Mouse (Mus musculus) lung, postnatal 4 days (tissue): ENCODE data around the gene Dnajb3.

Experiments
- DNase-seq, 2 experiments: peaks; one replicate each; pipeline ENCODE4 v3.0.0; 2021

Dnajb3 gene

DNA sequence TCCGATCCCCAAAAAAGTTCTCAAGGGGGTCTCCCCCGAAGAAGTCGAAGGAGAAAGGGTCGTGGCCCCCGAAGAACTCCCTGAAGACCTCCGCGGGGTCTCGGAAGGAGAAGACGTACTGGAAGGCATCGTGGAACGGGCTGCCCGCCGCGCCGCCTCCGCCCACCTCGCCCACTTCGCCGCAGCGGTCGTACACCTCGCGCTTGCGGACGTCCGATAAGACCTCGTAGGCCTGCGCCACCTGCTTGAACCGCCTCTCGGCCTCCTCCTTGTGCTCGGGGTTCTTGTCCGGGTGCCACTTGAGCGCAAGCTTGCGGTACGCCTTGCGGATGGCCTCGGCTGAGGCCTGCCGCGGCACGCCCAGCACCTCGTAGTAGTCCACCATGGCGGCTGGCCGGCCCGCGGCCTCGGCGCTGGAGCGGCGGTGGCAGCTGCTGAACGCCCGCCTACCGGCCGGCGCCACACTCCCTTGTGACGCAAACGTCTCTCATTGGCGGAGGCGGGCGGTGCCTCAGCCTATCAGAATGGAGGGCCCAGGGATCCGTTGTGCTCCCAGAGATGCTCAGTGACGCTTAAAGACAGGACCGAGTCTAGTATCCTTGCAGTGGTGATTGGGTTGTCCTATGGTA is at the start of gene Dnajb3:
Dnajb3 (minus strand) TSS at position 489 of the 629 bp plus-strand sequence.
- peak; percentile 83 to 87 for DNase-seq

DNA sequence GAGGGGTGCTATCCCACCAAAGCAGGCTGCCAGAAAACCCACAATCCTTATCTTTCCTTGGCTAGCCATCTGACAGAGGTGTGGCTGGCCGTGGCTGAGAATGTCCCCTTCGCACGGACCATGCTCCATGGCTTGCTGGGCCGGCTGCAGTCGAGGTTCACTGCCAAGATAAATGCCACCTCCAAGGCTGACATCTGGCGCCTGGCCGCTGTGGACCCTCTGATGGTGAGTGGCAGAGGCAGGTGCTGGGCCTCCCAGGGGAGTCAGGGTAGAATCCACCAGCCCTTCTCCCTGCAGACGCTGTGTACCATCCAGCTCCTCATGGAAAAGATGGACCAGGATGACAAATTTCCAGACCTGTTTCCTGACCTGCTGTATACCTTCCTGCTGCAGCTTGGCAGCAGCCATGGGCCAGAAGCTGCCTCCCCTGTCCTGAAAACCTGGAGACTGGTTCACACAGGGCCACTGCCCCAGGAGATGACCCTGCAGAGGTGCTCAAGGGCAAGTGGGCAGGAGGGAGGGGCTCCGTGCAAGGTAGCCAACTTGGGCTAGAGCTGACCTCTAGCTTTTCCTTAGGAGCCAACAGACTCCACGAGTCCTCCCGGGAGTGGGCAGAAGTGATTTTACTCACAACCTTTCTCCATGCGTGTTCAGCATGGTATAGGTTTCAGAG is 49.3 kb upstream of the Dnajb3 start:
- DNase-seq: peak in 1 of 2 experiments; percentile 62

DNA sequence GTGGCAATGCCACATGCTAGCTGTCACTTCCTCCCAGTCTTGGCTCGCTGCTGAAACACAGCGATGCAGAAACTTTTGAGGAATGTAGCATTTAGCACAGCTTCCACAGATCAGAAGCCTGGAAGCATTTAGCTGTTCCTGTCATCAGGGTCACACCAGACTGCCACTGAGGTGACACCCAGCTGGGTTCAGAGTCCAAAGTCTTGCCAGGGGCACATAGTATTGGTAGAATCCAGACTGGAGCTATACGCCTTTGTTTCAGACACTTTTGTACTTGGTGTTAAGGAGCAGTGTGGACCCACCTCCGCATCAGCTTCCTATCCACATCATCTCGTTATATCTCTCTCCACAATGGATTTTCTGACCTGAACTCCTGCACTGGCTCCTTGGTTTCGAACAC is 48.0 kb upstream of the Dnajb3 start:
- no peak for DNase-seq

DNA sequence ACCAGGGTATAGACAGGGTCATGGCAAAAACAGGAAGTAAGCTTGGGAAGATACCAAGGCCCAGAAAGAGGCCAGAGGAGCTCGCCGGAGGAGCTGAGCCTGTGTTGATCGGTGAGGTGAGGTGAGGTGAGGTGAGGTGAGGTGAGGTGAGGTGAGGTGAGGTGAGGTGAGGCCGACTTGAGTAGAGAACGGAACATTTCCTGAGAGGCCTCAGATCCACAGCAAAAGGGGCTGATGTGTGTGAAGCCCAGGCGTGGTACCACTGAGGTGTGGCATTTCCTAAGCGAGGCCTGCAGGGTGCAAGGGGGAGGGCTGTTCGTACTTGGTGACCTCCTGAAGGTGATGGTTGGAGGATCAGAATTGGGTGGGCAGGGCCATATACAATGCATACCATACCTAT is 47.5 kb upstream of the Dnajb3 start:
- no peak for DNase-seq

DNA sequence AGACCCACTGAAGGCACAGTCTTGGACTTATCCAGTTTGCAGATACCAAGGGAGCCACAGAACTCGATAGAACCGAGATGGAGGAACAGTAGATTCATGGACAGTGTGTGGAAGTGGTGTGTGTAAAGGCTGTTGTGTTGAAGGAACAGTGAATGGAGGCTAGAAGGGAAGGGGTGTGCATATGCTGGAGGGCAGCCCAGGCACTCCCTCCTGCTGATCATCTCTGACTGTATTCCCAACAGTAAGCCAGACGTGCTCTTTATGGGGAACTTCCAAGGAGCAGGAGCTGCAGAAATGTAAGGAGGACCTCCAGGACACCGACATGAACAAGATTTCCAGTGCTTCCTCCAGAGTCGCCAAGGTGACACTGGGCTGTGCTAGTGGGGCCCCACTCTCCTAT is 44.4 kb upstream of the Dnajb3 start:
- DNase-seq: no peak

DNA sequence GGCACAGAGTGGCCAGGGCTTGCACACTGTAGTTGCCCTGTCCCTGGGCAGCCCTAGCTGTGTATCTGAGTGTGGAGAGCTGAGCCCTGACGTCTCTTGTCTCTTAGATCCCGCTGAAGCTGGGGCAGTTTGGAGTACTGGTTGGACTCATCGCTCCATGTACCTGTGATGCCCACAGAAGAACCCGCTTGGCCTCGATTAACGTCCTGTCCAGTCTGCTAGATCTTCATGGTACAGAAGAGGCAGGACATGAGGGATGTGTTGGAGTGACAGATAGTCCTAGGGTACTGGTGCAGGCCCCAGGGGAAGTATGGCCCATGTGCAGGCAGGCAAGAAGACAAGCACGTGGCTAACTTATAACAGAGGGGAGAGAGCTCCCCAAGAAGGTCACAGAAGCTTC is 44.0 kb upstream of the Dnajb3 start:
- DNase-seq: peak in 1 of 2 experiments; percentile 41

DNA sequence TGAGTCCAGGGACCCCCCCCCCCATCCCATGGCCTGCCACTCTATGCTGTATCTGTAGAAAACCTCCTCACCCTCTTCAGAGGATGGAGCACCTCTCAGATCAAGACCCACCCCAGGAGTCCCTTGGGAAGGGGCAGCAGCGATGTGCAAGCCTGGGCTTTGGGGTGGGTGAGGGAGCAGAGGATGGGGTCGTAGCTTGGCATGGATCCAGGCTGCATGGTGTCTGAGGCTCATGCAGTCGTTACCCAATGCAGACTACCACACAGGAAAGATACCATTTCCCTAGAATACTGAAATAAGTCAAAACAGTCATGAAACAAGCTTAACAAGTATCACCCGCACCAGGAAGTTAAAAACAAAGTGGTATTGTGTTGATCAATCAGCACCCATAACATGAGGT is 43.1 kb upstream of the Dnajb3 start:
- DNase-seq: peak in 1 of 2 experiments; percentile 31

DNA sequence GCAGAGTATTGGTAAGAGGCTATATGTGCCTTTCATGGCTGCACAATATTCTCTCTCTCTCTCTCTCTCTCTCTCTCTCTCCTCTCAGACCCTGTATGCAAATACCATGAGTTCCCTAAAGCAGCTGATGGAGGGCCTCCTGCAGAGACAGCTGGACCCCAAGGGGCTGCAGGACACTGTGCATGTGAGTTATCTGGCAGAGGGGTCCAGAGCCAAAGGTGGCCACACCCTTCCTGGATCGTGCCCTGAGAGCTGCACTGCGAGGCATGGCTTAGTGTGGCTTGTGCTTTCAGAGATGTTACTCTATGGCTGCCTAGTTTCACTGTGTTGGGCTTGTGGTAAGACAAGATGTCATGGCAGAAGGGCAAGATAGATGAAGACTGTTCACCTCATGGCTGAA is 42.1 kb upstream of the Dnajb3 start:
- DNase-seq: peak in 1 of 2 experiments; percentile 43

DNA sequence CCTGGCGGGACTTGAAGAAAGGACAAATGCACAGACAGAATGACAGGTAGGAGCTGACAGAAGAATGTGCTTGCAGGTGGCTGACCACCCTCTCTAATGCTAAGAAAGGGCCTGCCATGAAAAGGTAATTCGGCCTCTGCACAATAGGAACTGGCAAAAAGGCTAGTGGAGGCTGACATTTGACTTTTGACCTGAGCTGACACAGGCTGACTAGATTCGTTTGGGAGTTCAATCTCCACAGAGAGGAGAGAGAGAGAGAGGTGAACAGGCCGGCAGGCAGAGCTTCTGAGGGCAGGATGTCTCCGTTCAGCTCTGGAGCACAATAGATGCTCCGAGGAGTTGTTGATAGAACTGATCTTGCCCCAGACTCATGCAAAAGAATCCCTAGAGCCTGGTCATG is 40.8 kb upstream of the Dnajb3 start:
- peak in 1 of 2 experiments; percentile 23 for DNase-seq

DNA sequence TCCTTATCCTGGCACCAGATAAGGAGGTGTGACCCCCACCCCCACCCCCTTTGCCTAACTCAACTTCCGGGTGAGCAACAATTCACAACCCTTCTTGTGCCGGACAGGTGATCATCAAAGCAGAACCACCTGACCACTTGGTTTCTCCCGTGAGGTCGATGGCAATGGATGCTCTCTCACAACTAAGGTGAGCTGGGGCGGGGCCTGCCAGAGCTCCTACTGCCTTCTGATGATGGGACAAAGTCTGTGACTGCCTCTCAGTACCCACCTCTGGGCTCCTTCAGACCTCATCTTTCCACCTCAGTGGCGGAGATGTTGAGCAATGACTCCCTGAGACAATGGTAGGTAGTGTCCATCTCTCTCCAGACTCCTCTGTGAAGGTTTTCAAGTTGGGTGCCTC is 40.3 kb upstream of the Dnajb3 start:
- peak in 1 of 2 experiments; percentile 40 for DNase-seq

DNA sequence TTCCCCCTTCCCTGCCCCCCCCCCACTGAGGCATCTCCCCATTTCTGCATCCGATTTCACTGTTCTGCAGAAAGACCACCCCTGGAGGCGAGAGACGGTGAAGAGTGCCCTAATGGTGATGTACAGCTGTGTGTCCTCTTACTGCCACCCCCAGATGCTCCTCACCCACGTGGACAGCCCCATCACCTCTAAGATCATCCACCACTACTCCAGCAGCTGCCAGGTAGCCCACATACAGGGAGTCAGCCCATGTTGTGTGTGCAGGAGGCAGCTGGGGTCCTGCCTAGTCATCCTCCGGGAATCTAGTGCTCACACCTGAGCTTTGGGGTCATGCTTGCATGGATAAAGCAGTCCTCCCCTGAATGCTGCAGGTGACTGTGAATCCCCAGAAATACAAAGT is 38.3 kb upstream of the Dnajb3 start:
- DNase-seq: peak in 1 of 2 experiments; percentile 38

DNA sequence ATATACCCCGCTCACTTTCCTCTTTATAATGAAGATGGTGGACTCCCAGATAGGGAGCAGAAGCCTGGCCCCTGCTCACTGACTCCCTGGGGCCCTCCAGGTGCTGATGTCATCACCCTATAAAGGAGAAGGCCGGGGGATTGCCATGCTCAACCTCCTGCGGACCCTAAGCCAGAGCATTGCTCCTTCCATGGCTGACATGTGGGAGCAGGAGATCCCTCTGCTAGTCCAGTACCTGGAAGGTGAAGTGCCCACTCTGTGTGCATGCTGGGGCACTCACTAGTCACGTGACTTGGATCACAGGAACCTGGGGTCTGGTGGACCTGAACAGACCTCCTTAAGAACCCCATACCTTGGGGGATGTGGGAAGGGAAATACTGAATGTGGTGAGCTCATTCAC is 35.0 kb upstream of the Dnajb3 start:
- peak in 1 of 2 experiments; percentile 43 for DNase-seq

DNA sequence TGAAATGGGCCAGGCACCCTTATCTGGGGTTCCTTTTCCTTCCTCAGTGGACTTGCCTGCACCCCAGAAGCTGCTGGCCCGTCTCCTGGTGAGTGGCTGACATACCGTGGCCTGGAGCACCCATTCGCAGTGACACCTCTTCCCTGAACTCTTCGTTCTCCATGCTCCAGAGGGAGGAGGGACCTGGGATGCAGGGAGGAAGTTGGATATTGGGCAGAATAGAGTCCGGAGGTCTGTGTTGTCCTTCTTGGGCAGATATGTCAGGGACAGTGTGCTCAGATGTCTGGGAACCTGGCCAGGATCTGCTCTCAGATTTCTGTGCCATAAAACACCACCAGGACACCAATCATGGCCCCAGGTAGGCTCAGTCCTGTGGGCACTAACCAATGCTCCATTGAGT is 34.5 kb upstream of the Dnajb3 start:
- DNase-seq: peak in 1 of 2 experiments; percentile 25

DNA sequence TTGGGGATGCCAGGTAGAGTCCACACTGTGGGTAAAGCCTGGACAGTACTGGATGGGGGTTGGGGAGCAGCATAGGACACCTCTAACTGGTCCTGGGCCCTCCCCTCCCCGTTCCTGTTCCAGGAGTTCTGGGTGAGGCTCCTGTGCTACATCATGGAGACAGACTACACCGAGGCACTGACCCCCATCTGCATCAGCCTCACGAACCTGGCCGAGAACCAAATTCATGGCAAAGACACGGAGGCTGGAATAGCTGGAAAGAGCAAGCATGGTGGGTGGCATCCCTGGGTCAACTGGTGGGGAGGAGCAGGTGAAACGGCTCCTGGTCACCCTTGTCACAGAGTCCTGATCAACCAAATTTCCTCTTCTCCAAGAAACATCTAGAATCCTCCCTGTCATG is 33.2 kb upstream of the Dnajb3 start:
- peak in 1 of 2 experiments; percentile 51 for DNase-seq

DNA sequence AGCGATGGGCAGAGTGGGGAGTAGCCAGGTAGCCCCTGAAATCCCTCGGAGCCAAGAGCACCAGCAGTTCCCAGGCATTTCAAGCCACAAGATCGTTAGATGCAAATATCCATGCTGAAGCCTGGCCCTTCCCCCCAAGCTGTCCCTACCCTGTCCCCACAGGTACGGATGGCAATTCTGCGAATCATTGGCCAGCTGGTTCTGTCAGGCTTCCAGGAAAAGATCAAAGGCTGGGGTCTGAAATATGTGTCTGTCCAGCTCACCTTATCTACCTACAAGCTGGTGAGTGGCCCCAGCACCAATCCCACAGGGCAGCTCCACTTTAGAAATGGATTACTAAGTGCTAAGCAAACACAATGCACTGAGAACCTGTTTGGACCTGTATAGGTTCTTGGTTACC is 31.7 kb upstream of the Dnajb3 start:
- peak in 1 of 2 experiments; percentile 62 for DNase-seq

DNA sequence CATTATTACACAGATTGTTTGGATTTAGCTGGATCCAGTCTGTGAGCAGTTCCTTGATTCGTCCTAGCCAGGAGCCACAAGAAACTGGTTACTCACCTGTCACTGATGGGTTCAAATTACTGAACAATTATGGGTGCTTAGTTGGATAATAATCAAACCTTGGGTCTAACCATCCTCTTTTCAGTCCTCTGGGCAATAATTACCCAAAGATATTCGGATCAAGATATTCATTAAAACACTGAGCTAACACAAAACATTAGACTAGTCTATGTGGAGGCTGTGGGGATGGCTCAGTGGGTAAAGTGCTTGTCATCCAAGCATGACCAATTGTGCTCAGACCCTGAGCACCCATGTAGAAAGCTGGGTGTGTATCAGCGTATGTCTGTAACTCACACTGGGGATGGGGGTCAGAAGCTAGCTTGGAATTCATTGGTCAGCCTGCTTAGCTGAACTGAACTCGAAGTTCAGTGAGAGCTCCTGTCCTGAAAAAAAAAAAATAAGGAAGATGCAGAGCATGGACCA is 30.4 kb upstream of the Dnajb3 start:
- peak in 1 of 2 experiments; percentile 16 for DNase-seq

DNA sequence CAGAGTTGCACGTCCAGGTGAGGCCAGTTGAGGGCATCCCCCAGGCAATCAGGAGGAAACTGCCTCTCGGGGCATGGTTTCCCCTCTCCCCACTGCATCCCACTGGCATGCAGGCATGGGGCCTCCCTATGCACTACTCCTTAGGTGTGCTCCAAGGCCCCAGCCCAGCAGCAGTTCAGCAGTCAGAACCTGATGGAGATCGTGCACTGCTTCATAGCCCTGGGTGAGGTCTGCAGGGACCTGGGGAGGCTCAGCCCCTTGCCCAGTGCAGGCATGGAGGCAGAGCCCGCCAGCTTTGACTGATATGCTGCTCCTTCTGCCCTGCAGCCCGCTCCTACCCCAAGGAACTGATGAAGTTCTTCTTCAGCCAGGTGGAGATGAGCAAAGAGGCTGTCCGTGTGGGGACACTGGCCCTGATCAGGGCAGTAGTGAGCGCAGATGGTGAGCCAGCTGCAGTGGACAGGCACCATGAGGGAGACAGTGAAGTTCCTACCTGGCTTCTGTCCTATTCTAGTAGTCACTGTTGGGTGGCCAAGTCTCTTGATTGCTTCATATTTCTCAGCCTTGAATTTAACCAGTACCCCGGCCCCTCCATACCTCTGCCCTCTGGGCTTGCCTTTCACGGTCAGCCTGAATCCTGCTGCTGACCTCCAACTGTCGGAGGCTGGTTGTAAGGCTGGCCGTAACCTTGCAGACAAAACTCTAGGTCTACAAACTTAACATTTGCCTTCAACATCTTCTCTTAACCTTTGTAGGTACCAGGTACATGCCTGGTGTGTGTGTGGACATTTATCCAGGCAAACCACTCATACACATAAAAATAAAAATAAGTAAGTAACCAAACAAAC is 29.7 kb upstream of the Dnajb3 start:
- peak in 1 of 2 experiments; percentile 50 for DNase-seq

DNA sequence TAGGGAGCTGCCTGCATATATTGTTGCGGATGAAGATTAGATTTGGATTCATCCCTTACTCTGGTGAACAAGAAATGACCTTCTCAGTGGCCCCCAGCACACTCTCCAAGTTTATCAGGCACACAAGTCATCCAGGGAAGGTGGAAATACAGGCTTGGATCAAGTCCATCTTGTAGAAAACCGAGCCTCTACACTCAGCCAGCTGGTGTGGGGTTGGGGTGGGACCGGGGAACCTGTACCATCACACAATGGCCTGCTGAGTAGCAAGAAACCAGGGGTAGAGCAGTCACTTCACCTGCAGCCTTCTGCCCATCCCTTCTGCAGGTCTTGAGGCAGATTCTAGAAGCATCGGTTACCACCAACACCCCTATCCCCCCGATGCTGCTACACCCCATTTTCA is 29.1 kb upstream of the Dnajb3 start:
- peak in 1 of 2 experiments; percentile 38 for DNase-seq

DNA sequence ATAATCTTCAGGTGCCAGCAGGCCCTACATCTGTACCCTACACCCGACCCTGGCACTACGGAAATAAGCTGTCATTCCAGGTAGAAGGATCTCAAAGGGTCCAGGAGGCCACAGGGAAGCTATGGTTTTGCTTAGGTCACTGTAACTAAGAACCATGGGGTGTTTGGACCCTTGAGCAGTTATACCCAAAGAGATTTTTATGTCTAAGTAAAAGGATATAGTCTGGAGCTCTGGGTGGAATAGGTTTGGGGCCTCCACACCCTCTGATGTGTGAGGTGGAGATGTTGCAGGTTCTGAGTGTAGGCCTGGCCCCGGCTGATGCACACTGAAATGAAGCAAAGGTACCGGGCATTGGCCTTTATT is 28.6 kb upstream of the Dnajb3 start:
- peak in 1 of 2 experiments; percentile 20 for DNase-seq

DNA sequence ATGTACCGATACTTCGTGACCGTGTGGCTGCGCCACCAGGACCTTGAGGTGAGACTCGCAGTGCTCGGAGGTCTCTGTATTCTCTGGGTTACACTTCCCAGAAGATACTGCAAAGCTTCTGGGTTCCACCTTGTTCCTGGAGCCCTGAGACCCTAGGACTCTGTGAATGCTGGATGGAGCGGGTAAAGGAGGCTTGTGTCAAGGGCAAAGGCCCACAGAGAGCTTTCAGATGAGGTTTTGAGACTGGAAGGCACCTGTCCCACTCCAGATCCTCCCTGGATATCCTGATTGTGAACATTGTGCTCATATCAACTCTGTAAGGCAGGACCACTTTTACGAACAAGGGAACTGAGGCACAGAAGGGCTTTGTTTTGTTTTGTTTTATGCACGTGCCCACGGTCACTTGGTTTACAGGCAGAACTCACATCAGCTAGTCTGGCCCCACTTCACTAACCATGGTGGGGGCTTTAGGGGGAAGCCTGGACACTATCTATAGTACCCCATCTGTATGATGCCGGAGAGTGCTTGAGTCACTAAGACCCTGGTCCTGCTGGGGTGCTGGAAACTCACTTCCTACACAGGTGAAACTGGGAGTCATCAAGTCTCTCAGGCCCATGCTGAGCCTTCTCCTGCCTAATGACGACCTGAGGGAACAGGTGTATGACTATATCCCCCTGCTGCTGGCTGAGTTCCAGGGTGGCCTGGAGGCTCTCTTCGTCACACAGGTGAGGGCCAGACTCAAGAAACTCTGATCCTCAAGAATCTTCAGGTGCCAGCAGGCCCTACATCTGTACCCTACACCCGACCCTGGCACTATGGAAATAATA is 28.1 kb upstream of the Dnajb3 start:
- DNase-seq: peak in 1 of 2 experiments; percentile 47

DNA sequence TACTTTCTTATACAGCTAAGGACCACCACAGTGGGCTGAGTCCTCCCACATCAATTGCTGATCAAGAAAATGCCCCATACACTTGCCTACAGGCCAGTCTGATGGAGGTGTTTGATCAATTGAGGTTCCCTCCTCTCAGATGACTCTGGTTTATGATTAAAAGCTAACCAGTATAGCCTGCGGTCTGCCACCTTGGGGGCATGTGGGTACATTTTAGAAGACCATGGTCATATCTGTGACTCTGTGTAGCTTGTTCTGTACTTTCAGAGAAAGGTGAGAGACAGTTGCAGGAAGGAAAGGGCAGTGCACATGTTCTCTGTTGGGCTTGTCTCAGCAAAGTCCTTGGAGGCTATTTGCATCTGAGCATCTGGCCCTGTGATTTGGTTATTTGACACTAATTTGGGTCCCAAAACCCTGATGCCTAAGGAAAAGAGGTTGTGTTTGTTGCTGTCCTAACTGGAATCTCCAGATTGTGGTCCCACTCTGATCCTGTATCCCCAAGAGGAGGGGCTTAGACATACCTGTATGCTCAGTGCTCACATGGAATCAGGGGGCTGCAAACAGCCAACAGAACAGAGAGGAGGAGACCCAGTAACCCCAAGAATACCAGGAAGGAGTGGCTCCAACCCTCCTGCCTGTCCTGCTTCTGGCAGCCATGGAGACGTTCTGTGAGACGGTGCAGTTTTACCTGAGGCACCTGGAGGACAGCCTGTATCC is 27.2 kb upstream of the Dnajb3 start:
- peak in 1 of 2 experiments; percentile 25 for DNase-seq
